Mouse (Mus musculus): ENCODE measurements around the gene Ankk1. TPM values are rescaled to one million over a fixed set of nuclear protein-coding genes. Genes with fewer than 3 reads are reported as not detected.

The Ankk1 gene
- polyA plus RNA-seq, 1 experiment = not detected

DNA sequence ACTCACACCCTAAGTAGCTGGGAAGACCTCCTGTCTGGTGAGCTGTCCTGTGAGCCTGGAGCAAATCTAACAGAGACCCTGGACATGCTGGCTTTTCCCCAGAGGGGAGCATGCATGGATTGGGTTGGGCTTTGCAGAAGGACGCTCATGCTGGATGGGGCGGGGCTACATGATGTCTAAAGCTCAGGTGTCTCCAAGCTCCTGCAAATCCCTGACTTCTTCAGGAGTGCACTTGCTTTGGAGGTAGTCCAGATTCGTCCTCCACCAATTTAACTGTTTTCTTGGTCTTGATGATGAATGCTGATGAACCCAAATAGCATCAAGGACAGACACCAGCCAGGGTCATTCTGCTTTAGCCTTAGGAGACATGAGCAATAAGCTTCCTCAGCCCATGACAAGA lies 23.7 kb upstream of the Ankk1 start:
- no peaks in the 10 kb centered on the region for H3K79me2 ChIP-seq (ENCODE audit: control insufficient read depth, insufficient read depth)
- H3K36me3 ChIP-seq (ENCODE audit: control insufficient read depth, insufficient read depth) = no peaks in the 10 kb centered on the region
- TF ChIP-seq CTCF (IDR thresholded peaks at IDR 0.05; ENCODE audit: control insufficient read depth, insufficient read depth, insufficient read length) = no peak
- no peak for TF ChIP-seq CEBPB (IDR thresholded peaks at IDR 0.05; ENCODE audit: low read depth)
- TF ChIP-seq MAX (IDR thresholded peaks at IDR 0.05) = no peak
- TF ChIP-seq USF1 (IDR thresholded peaks at IDR 0.05; ENCODE audit: low read depth) = no peak
- TF ChIP-seq MYOG (IDR thresholded peaks at IDR 0.05; ENCODE audit: control insufficient read depth, extremely low read depth, insufficient read length) = no peak
- no peak for TF ChIP-seq FOSL1 (IDR thresholded peaks at IDR 0.05; ENCODE audit: insufficient read depth, low read length, poor library complexity, severe bottlenecking)
- TF ChIP-seq MYOD1 (IDR thresholded peaks at IDR 0.05; ENCODE audit: control insufficient read depth, insufficient read length, low read depth) = no peak
- H3K4me3 ChIP-seq (ENCODE audit: insufficient read depth, poor library complexity, severe bottlenecking) = no peak overlapping the region
- no peak overlapping the region for H3ac ChIP-seq (ENCODE audit: control insufficient read depth, insufficient read length, low read depth)
- H3K79me3 ChIP-seq (ENCODE audit: low read depth) = no peaks in the 10 kb centered on the region
- peaks cover 5% of the 10 kb centered on the region for H3K27me3 ChIP-seq (ENCODE audit: control insufficient read depth, insufficient read depth, insufficient read length)

DNA sequence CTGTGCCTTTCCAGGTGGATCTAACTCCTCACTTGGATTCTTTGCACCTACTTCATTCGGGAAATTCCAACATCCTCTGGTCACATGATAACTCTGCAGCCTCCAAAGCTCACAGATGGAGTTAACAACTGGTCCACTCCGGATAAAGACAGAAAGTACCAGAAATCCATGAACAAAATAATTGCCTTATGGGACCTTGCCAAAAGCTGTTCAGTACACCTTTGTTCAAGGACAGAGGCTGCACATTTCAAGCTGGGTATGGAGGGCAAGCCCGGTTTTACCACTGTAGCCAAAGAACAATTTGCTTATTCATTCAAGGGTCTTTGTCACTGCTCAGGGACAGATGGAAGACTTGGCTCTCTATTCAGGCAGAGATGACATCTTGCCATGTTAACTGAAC lies 15.8 kb upstream of the Ankk1 start:
- TF ChIP-seq CTCF (IDR thresholded peaks at IDR 0.05; ENCODE audit: control insufficient read depth, insufficient read depth, insufficient read length) = no peak
- TF ChIP-seq USF1 (IDR thresholded peaks at IDR 0.05; ENCODE audit: low read depth) = no peak
- no peak for TF ChIP-seq MYOD1 (IDR thresholded peaks at IDR 0.05; ENCODE audit: control insufficient read depth, insufficient read length, low read depth)
- TF ChIP-seq MYOG (IDR thresholded peaks at IDR 0.05; ENCODE audit: control insufficient read depth, extremely low read depth, insufficient read length) = no peak
- TF ChIP-seq CEBPB (IDR thresholded peaks at IDR 0.05; ENCODE audit: low read depth) = no peak
- no peak for TF ChIP-seq MAX (IDR thresholded peaks at IDR 0.05)
- no peaks in the 10 kb centered on the region for H3K79me2 ChIP-seq (ENCODE audit: control insufficient read depth, insufficient read depth)

DNA sequence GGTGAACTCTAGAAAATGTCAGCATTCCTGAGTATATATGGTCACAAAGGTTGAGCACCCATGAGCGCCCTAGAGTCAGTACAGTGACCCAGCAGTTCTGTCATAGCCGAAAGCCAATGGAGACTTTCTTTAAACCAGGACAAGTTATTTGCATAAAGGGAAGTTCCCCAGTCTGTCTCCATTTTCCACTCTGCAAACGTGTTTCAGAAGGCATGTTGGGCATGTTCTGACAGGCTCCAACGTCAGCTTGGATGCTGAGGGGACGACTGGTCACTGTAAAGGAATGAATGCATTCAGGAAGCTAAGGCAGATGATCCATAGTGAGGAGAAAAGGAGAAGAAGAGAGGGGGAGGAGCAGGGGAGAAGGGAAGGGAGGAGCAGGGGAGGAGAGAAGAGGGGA lies 657 bp upstream of the Ankk1 start:
- Histone ChIP-seq H3K4me3 (ENCODE audit: insufficient read depth, poor library complexity, severe bottlenecking) (no peak overlapping the region), H3K36me3 (ENCODE audit: control insufficient read depth, insufficient read depth) (no peaks in the 10 kb centered on the region), H3K79me3 (ENCODE audit: low read depth) (no peaks in the 10 kb centered on the region), H3K79me2 (ENCODE audit: control insufficient read depth, insufficient read depth) (no peaks in the 10 kb centered on the region), H3K27me3 (ENCODE audit: control insufficient read depth, insufficient read depth, insufficient read length) (no peaks in the 10 kb centered on the region), H3ac (ENCODE audit: control insufficient read depth, insufficient read length, low read depth) (no peak overlapping the region)
- TF ChIP-seq CEBPB (IDR thresholded peaks at IDR 0.05; ENCODE audit: low read depth) (no peak), MAX (IDR thresholded peaks at IDR 0.05) (no peak), MYOD1 (IDR thresholded peaks at IDR 0.05; ENCODE audit: control insufficient read depth, insufficient read length, low read depth) (no peak), CTCF (IDR thresholded peaks at IDR 0.05; ENCODE audit: control insufficient read depth, insufficient read depth, insufficient read length) (no peak), USF1 (IDR thresholded peaks at IDR 0.05; ENCODE audit: low read depth) (no peak), MYOG (IDR thresholded peaks at IDR 0.05; ENCODE audit: control insufficient read depth, extremely low read depth, insufficient read length) (no peak)

More for the DNA sequence above, 15.8 kb upstream of the Ankk1 start:
- Histone ChIP-seq H3K4me3 (ENCODE audit: insufficient read depth, poor library complexity, severe bottlenecking) (no peak overlapping the region), H3K79me3 (ENCODE audit: low read depth) (no peaks in the 10 kb centered on the region), H3K36me3 (ENCODE audit: control insufficient read depth, insufficient read depth) (no peaks in the 10 kb centered on the region), H3ac (ENCODE audit: control insufficient read depth, insufficient read length, low read depth) (no peak overlapping the region), H3K27me3 (ENCODE audit: control insufficient read depth, insufficient read depth, insufficient read length) (peaks cover 5% of the 10 kb centered on the region)

DNA sequence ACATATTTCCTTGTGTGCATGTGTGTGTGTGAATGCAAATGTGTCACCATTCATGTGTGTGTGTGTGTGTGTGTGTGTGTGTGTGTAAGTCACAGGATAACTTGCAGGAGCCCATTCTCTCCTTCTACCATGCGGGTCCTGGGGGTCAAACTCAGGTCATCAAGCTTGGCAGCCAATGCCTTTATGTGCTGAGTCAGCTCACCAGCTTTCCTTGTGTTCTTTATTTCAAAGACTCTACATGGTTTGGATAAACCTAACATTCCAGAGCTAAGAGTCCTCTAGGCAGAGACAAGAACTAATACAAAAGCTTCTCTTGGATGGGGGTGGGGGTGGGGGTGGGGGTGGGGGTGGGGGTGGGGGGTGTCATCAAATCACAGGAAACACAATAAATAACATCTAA lies 1.2 kb downstream of the Ankk1 start:
- H3K79me3 ChIP-seq (ENCODE audit: low read depth) = no peaks in the 10 kb centered on the region
- H3K79me2 ChIP-seq (ENCODE audit: control insufficient read depth, insufficient read depth) = no peaks in the 10 kb centered on the region
- H3ac ChIP-seq (ENCODE audit: control insufficient read depth, insufficient read length, low read depth) = no peak overlapping the region
- no peak overlapping the region for H3K4me3 ChIP-seq (ENCODE audit: insufficient read depth, poor library complexity, severe bottlenecking)
- no peaks in the 10 kb centered on the region for H3K36me3 ChIP-seq (ENCODE audit: control insufficient read depth, insufficient read depth)
- TF ChIP-seq FOSL1 (IDR thresholded peaks at IDR 0.05; ENCODE audit: insufficient read depth, low read length, poor library complexity, severe bottlenecking) (no peak), MYOD1 (IDR thresholded peaks at IDR 0.05; ENCODE audit: control insufficient read depth, insufficient read length, low read depth) (no peak), MYOG (IDR thresholded peaks at IDR 0.05; ENCODE audit: control insufficient read depth, extremely low read depth, insufficient read length) (no peak), MAX (IDR thresholded peaks at IDR 0.05) (no peak), USF1 (IDR thresholded peaks at IDR 0.05; ENCODE audit: low read depth) (no peak), CTCF (IDR thresholded peaks at IDR 0.05; ENCODE audit: control insufficient read depth, insufficient read depth, insufficient read length) (no peak)
- H3K27me3 ChIP-seq (ENCODE audit: control insufficient read depth, insufficient read depth, insufficient read length) = no peaks in the 10 kb centered on the region

DNA sequence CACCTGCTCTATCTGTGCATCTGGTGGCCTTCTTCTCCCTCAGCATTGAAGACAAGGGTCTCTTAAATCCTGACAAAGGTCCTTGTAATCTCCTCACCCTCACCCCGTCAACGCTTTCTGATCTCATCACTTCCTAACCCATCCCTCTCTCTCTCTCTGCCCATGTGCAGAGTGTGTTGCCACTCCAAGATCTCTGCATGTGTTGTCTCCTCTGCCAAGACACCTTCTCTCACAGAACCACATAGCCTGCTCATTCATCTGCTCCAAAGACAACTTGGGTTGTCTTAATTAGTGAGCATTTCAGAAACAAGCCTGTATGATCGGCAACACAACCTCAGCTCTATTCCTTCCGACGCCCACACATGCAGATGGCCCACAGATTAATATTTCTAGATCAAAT lies 3.0 kb downstream of the Ankk1 start:
- Histone ChIP-seq H3K4me3 (ENCODE audit: insufficient read depth, poor library complexity, severe bottlenecking) (no peak overlapping the region), H3K27me3 (ENCODE audit: control insufficient read depth, insufficient read depth, insufficient read length) (no peaks in the 10 kb centered on the region), H3K79me2 (ENCODE audit: control insufficient read depth, insufficient read depth) (no peaks in the 10 kb centered on the region), H3ac (ENCODE audit: control insufficient read depth, insufficient read length, low read depth) (no peak overlapping the region), H3K36me3 (ENCODE audit: control insufficient read depth, insufficient read depth) (no peaks in the 10 kb centered on the region), H3K79me3 (ENCODE audit: low read depth) (no peaks in the 10 kb centered on the region)
- no peak for TF ChIP-seq CTCF (IDR thresholded peaks at IDR 0.05; ENCODE audit: control insufficient read depth, insufficient read depth, insufficient read length)
- no peak for TF ChIP-seq MYOD1 (IDR thresholded peaks at IDR 0.05; ENCODE audit: control insufficient read depth, insufficient read length, low read depth)
- no peak for TF ChIP-seq USF1 (IDR thresholded peaks at IDR 0.05; ENCODE audit: low read depth)
- no peak for TF ChIP-seq CEBPB (IDR thresholded peaks at IDR 0.05; ENCODE audit: low read depth)
- no peak for TF ChIP-seq MAX (IDR thresholded peaks at IDR 0.05)
- TF ChIP-seq MYOG (IDR thresholded peaks at IDR 0.05; ENCODE audit: control insufficient read depth, extremely low read depth, insufficient read length) = no peak
- no peak for TF ChIP-seq FOSL1 (IDR thresholded peaks at IDR 0.05; ENCODE audit: insufficient read depth, low read length, poor library complexity, severe bottlenecking)

DNA sequence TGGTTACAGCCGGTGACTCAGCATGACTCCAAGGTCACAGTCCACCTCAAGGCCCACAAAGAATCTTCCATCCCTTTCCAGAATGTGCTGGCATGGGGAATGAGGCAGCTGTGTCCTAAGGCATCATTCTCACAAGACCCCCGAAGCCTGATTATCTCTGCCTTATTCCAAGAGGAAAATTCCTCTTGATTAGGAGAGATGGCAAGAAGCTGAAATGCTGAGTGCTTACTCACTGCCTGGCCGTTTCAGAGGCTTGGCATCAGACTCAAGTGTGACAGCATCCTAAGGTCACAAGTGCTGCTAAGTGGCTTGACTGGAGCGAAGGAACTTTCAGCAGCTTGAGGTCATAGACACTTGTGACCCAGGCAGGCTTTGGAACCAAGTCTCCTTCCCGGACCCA lies 16.2 kb downstream of the Ankk1 start:
- TF ChIP-seq USF1 (IDR thresholded peaks at IDR 0.05; ENCODE audit: low read depth) = no peak
- TF ChIP-seq MYOD1 (IDR thresholded peaks at IDR 0.05; ENCODE audit: control insufficient read depth, insufficient read length, low read depth) = no peak
- TF ChIP-seq MAX (IDR thresholded peaks at IDR 0.05) = no peak
- TF ChIP-seq CEBPB (IDR thresholded peaks at IDR 0.05; ENCODE audit: low read depth) = no peak
- TF ChIP-seq MYOG (IDR thresholded peaks at IDR 0.05; ENCODE audit: control insufficient read depth, extremely low read depth, insufficient read length) = no peak
- TF ChIP-seq CTCF (IDR thresholded peaks at IDR 0.05; ENCODE audit: control insufficient read depth, insufficient read depth, insufficient read length) = no peak
- TF ChIP-seq FOSL1 (IDR thresholded peaks at IDR 0.05; ENCODE audit: insufficient read depth, low read length, poor library complexity, severe bottlenecking) = no peak
- Histone ChIP-seq H3ac (ENCODE audit: control insufficient read depth, insufficient read length, low read depth) (no peak overlapping the region), H3K27me3 (ENCODE audit: control insufficient read depth, insufficient read depth, insufficient read length) (no peaks in the 10 kb centered on the region), H3K79me3 (ENCODE audit: low read depth) (no peaks in the 10 kb centered on the region), H3K79me2 (ENCODE audit: control insufficient read depth, insufficient read depth) (no peaks in the 10 kb centered on the region), H3K36me3 (ENCODE audit: control insufficient read depth, insufficient read depth) (no peaks in the 10 kb centered on the region), H3K4me3 (ENCODE audit: insufficient read depth, poor library complexity, severe bottlenecking) (no peak overlapping the region)

Data from C2C12 (cell line).